Mouse (Mus musculus) liver, embryonic 11.5 days (tissue): ENCODE data around the gene Zer1. TPM values are rescaled to one million over a fixed set of nuclear protein-coding genes. Genes with fewer than 3 reads are reported as not detected.

Experiments used
- ATAC-seq: fragments of 200-750 bp; cut with Nextera tagmentation; replicated peaks from 2 replicates; pipeline ENCODE4 v1.8.0; 2017; ENCODE audit warnings: moderate number of reproducible peaks, mild to moderate bottlenecking, moderate TSS enrichment, moderate library complexity; ENCODE audit not compliant: low FRiP score
- DNase-seq: peaks from one replicate; pipeline ENCODE4 v3.0.0-alpha.2; 2017; ENCODE audit warnings: low spot score
- H3K27ac ChIP-seq: fragments of 300-500 bp; sonication (generic); 2 replicates; pipeline ENCODE4 v1.5.1; 2014; ENCODE audit warnings: mild to moderate bottlenecking, low read depth, low read length, control low read depth
- H3K27me3 ChIP-seq: fragments of 300-500 bp; sonication (generic); replicated peaks from 2 replicates; pipeline ENCODE4 v1.6.1; 2014; ENCODE audit warnings: low read length, mixed read lengths; ENCODE audit not compliant: control insufficient read depth, insufficient read depth
- H3K36me3 ChIP-seq: fragments of 300-500 bp; sonication (generic); 2 replicates; pipeline ENCODE4 v1.6.1; 2014; ENCODE audit warnings: mild to moderate bottlenecking, low read length, moderate library complexity, mixed read lengths; ENCODE audit not compliant: control insufficient read depth, insufficient read depth
- H3K4me1 ChIP-seq: fragments of 300-500 bp; sonication (generic); replicated peaks from 2 replicates; pipeline ENCODE4 v1.6.1; 2014; ENCODE audit warnings: low read length, mixed read lengths; ENCODE audit not compliant: control insufficient read depth, insufficient read depth
- H3K4me2 ChIP-seq: fragments of 300-500 bp; sonication (generic); 2 replicates; pipeline ENCODE4 v1.6.1; 2014; ENCODE audit warnings: mild to moderate bottlenecking, control low read depth, moderate library complexity
- H3K4me3 ChIP-seq: fragments of 300-500 bp; sonication (generic); 2 replicates; pipeline ENCODE4 v1.5.1; 2014; ENCODE audit warnings: low read depth, low read length, control low read depth
- H3K9ac ChIP-seq: fragments of 300-500 bp; sonication (generic); 2 replicates; pipeline ENCODE4 v1.6.1; 2014; ENCODE audit warnings: low read depth, low read length, control low read depth
- H3K9me3 ChIP-seq: fragments of 300-500 bp; sonication (generic); 2 replicates; pipeline ENCODE4 v1.6.1; 2016; ENCODE audit warnings: low read length, inconsistent platforms, mixed read lengths; ENCODE audit not compliant: control insufficient read depth
- WGBS: fragments of 180-500 bp; shearing (Covaris S2); extraction: QIAGEN DNeasy Blood & Tissue Kit; methylation state at CpG from one replicate; pipeline ENCODE4 v1.1.7; 2014; 5-methylcytosine and 5-hydroxymethylcytosine counted together
- polyA plus RNA-seq: library from polyadenylated mRNA; unstranded; fragments of >200 nt; fragmentation: Nextera tagmentation; extraction: Ambion mirVana; gene quantifications from 2 replicates; pipeline ENCODE4 v1.2.1, GENCODE M21; 2014

Zer1 gene
- polyA plus RNA-seq, 1 experiment from 2014 or later, result 6.2 TPM

DNA sequence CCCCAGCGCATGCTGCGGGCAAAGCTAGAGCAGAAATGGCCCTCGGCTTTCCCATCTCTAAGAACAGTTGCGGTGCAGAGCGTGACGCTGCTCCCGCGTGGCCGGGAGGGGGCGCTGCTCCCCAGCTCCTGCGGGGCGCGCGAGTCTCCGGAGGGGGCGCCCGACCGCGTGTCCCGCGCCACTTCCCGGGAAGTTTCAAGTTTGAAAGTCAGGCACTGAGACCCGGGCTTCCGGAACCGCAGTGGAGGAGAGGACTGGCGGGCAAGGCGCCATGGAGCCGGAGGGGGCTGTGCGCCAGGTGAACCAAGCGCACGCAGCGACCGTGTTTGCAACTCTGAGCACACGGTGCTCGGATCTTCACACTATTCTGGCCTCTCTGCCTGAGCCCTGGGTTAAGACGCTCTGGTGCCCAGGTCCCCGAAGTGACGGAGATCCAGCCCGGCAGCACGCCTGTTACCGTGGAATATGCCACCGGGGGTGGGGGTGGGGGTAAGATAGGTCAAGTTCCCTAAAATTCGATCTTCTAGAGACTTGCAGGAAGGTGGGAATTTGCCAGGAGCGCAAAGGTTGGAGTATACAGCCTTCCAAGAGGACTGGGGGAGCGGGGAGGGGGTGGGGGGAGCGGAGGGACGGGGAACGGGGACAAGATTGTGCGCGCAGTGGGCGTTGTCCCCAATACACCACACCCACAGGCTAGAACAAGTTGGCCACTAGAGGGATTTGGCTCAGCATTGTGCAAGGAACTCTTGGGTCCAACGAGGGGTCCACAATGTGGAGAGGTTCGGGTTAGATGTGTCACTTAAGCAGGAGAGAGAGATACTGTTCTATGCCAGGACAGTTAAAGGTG, 46.7 kb downstream of the Zer1 start, which contains the start of gene Pkn3:
Gene Pkn3, plus strand, starts transcription at position 183 of the 847 bp plus-strand sequence.
- WGBS, result under 1% methylated on average over 53 of the region's 53 CpGs
- peak; percentile 75 for ATAC-seq

DNA sequence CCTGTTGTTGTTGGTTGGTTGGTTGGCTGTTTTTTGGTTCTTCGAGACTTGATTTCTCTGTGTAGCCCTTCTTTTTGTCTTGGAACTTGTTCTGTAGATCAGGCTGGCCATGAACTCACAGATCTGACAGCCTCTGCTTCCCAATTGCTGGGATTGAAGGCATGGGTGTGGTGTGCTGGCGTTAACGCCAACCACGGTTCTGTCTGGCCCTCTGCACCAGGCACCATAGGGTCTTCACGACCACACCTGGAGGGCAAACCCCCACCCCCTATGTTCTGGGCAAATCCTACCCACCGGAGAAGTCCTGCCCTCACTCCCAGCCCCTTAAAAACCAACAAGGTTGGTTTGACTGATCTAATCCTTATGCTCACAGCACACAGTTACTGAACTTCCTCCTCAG, 47.4 kb downstream of the Zer1 start:
- ATAC-seq, result 0 out of 2 replicates have a peak, but pooled peaks have one; percentile 3
- no peak for DNase-seq
- 58% methylated on average over 6 of the region's 6 CpGs for WGBS
- H3K27me3 ChIP-seq, result no peaks in the 10 kb centered on the region
- no peaks in the 10 kb centered on the region for H3K9me3 ChIP-seq
- H3K27ac ChIP-seq, result no peak overlapping the region; the same call in 1 of the 2 replicates
- H3K4me2 ChIP-seq, result peak overlapping the region; percentile 98
- peak overlapping the region; percentile 43; the same call in 1 of the 2 replicates for H3K9ac ChIP-seq
- peaks cover 8% of the 10 kb centered on the region; the same call in 1 of the 2 replicates for H3K4me1 ChIP-seq
- H3K36me3 ChIP-seq, result peaks cover 5% of the 10 kb centered on the region; the same call in 1 of the 2 replicates
- peak overlapping the region; percentile 71; the same call in 1 of the 2 replicates for H3K4me3 ChIP-seq

More for the DNA sequence above, 46.7 kb downstream of the Zer1 start, which contains the start of gene Pkn3:
- no peaks in the 10 kb centered on the region for H3K27me3 ChIP-seq
- H3K27ac ChIP-seq, result peak within 1 kb of the TSS; percentile 88
- peak within 1 kb of the TSS; percentile 82 for H3K9ac ChIP-seq
- no peaks in the 10 kb centered on the region for H3K9me3 ChIP-seq
- peaks cover 2% of the 10 kb centered on the region; the same call in 1 of the 2 replicates for H3K36me3 ChIP-seq
- peak within 1 kb of the TSS; percentile 71 for H3K4me3 ChIP-seq
- H3K4me1 ChIP-seq, result peaks cover 8% of the 10 kb centered on the region; the same call in 1 of the 2 replicates
- peak; percentile 87 for DNase-seq
- H3K4me2 ChIP-seq, result peak within 1 kb of the TSS; percentile 98

DNA sequence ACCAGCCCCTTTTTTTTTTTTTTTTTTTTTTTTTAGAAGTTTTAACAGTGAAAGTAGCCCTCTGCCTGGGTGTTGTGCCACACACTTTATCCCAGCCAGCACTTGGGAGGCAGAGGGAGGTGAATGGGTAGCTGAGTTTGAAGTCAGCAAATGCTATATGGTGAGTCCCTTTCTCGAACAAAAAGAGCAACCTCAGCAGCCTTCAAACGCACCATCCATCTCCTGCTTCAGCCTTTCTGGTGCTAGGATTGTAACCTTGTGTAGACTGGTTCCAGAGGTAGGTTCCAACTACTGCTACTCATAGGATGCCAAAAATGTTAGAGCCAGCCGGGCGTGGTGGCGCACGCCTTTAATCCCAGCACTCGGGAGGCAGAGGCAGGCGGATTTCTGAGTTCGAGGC, 47.9 kb downstream of the Zer1 start:
- no peak for ATAC-seq
- H3K36me3 ChIP-seq, result peaks cover 5% of the 10 kb centered on the region; the same call in 1 of the 2 replicates
- no peak overlapping the region for H3K9ac ChIP-seq
- H3K27me3 ChIP-seq, result no peaks in the 10 kb centered on the region
- H3K27ac ChIP-seq, result no peak overlapping the region
- WGBS, result 85% methylated on average over 8 of the region's 9 CpGs
- H3K9me3 ChIP-seq, result no peaks in the 10 kb centered on the region
- peaks cover 8% of the 10 kb centered on the region; the same call in 1 of the 2 replicates for H3K4me1 ChIP-seq
- no peak overlapping the region for H3K4me2 ChIP-seq
- no peak overlapping the region for H3K4me3 ChIP-seq
- DNase-seq, result no peak

DNA sequence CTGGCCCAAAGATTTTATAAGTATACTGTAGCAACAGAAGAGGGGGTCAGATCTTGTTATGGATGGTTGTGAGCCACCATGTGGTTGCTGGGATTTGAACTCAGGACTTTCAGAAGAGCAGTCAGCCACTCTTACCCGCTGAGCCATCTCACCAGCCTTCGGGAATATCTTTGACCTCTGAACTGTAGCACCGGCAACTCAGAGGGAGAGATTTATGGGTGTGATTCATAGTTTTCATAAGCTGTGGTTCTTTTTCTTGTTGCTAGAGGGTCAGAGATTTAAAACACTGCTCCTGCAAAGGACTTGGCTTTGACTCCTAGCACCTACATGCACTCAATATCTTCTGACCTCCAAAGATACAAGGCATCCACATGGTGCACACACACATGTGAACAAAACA, 48.8 kb downstream of the Zer1 start:
- Histone ChIP-seq H3K9me3 (no peaks in the 10 kb centered on the region), H3K27me3 (no peaks in the 10 kb centered on the region), H3K4me2 (no peak overlapping the region), H3K36me3 (peaks cover 6% of the 10 kb centered on the region), H3K9ac (no peak overlapping the region), H3K4me1 (peaks cover 8% of the 10 kb centered on the region; the same call in 1 of the 2 replicates), H3K4me3 (no peak overlapping the region), H3K27ac (no peak overlapping the region)
- ATAC-seq, result no peak
- DNase-seq, result no peak
- WGBS, result 66% methylated on average over 3 of the region's 3 CpGs

DNA sequence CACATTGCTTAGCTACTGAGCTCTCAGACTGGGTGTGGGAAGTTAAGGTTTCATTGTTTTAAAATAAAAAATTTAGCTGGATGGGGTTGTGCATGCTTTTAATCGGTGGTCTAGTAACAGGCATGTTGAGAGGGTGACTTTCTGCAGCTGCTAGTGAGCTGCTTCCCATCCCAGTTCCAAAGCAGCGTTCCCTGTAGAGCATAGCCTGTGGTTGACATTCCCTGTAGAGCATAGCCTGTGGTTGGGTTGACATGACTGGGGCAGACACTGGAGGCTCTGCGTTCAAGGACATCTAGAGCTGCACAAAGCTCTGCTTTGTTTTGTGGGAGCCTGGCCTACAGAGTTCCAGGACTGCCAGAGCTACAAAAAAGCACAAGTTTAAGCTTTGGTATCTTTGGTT, 51.1 kb downstream of the Zer1 start:
- Histone ChIP-seq H3K27me3 (no peaks in the 10 kb centered on the region), H3K4me3 (no peak overlapping the region), H3K9me3 (no peaks in the 10 kb centered on the region), H3K36me3 (peaks cover 21% of the 10 kb centered on the region), H3K4me1 (peaks cover 9% of the 10 kb centered on the region), H3K9ac (no peak overlapping the region), H3K4me2 (no peak overlapping the region), H3K27ac (no peak overlapping the region)
- no peak for ATAC-seq
- WGBS, result 88% methylated on average over 3 of the region's 3 CpGs
- no peak for DNase-seq

DNA sequence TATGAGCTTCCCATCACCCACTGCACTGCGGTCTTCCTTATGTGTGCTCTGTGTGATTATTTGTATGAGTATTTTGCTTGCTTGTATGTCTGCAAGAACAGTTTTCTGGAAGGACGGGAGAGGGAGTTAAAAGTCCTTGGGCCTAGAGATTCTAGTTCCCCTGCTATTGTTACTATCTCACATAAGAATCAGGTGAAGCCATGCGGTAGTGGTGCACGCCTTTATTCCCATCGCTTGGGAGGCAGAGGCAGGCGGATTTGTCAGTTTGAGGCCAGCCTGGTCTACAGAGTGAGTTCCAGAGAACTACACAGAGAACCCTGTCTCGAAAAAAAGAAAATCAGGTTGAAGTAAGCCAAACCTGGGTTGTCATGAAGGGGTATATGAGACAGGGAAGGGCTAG, 51.5 kb downstream of the Zer1 start:
- H3K9me3 ChIP-seq, result no peaks in the 10 kb centered on the region
- peaks cover 25% of the 10 kb centered on the region for H3K36me3 ChIP-seq
- no peaks in the 10 kb centered on the region for H3K27me3 ChIP-seq
- no peak overlapping the region for H3K4me3 ChIP-seq
- ATAC-seq (no peak), DNase-seq (no peak)
- H3K27ac ChIP-seq, result no peak overlapping the region
- no peak overlapping the region for H3K9ac ChIP-seq
- peaks cover 10% of the 10 kb centered on the region for H3K4me1 ChIP-seq
- H3K4me2 ChIP-seq, result no peak overlapping the region
- WGBS, result 71% methylated on average over 7 of the region's 7 CpGs

DNA sequence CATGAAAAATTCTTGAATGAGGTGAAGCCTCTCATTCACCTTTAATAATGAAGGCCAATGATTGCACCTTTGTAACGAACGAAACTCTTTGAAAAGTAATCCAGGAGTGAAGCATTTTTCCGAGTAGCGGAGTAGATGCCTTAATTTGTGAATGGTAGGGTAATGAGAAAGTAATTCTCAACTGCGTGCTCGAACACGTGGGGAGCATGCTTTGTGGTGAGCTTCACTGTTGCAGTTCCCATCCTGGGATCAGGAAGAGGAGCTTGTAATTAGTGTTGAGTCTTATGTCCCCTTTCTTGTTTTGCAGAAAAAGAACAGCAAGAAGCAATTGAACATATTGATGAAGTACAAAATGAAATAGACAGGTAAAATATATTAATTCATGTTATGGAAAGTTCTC, 56.4 kb downstream of the Zer1 start:
- Histone ChIP-seq H3K27me3 (no peaks in the 10 kb centered on the region), H3K9ac (peak overlapping the region; percentile 99), H3K36me3 (peaks cover 26% of the 10 kb centered on the region), H3K4me3 (peak overlapping the region; percentile 100), H3K9me3 (no peaks in the 10 kb centered on the region), H3K4me1 (peaks cover 24% of the 10 kb centered on the region), H3K4me2 (peak overlapping the region; percentile 77), H3K27ac (no peak overlapping the region)
- 32% methylated on average over 7 of the region's 7 CpGs for WGBS
- DNase-seq (no peak), ATAC-seq (no peak)

DNA sequence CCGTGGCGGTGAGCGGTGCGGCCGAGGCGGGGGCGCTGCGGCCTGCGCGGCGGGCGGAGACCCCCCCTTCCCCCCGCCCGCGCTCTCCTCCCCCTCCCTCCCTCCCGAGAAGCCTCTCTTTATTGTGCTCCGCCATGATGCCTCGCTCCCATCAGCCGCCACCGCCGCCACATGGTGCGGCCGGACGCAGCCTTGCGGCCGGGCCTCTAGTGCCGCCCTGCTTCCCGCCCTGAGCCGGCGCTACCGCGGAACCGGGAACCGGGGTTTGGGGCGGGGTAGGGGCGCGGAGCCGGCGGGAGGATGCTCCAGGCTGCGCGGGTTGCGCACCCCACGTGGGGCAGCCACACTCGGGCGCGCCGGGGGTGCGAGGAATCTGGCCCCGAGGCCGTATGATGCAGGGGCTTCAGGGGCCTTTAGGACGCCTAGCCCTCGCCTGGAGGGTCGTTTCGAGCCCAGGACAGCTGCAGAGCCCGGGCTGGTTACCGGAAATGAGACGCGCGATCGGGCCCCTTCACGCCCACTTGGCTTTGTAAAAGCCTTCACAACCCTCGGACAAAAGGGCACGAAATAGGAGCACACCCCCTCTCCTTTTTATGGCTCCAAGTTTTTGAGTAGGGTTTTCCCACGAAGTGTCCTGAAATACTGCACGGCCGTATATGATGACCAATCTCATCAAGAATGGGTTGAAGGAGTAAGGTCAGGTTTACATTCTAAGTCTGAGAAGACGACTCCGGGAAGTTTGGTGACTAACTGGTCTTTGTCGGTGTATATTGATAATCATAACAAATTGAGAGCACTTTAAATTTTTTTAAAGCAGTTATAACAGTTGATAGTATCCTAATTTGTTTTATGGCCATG, 57.1 kb downstream of the Zer1 start:
- ATAC-seq (peak; percentile 1; the same call in 1 of the 2 replicates), DNase-seq (peak; percentile 59)
- no peaks in the 10 kb centered on the region for H3K27me3 ChIP-seq
- H3K4me1 ChIP-seq, result peaks cover 24% of the 10 kb centered on the region
- H3K9me3 ChIP-seq, result no peaks in the 10 kb centered on the region
- H3K9ac ChIP-seq, result peak overlapping the region; percentile 99
- H3K27ac ChIP-seq, result peak overlapping the region; percentile 99
- H3K36me3 ChIP-seq, result peaks cover 21% of the 10 kb centered on the region
- H3K4me3 ChIP-seq, result peak overlapping the region; percentile 100
- under 1% methylated on average over 67 of the region's 69 CpGs for WGBS
- H3K4me2 ChIP-seq, result peak overlapping the region; percentile 77
